Mouse (Mus musculus): ENCODE results near the gene Aldh16a1. TPM values are rescaled to one million over a fixed set of nuclear protein-coding genes. Genes with fewer than 3 reads are reported as not detected.
"Not testable (repeated sequence)": the region's sequence is repeated elsewhere in the genome, so short reads cannot be mapped to it uniquely, and the experiment has no call there.

Gene Aldh16a1
- total and polyA plus RNA-seq, 2 experiments = 33.3 to 162 TPM

DNA sequence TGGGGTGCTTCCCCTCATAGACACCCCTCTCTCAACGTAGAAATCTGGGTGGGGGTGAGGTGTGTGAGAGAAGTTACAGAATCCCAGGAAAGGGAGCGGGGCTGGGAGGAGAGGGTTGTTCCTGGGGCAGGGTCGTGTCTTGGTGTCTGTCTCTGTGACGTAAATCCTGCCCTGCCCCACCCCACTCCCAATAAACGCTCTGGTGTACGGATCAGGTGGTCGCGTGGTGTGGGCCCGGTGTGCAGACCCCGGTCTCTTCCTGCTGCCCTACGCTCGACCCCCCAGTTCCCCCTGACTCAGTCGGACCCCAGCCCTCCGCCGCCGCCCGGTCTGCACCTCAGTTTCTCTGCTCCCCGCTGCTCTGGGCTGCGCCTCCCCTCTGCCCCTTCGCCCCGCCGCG, 21.5 kb upstream of the Aldh16a1 start:
- no peak overlapping the region for H3K9ac ChIP-seq (ENCODE audit: low read depth, low read length)
- WGBS = 5% methylated on average over 23 of the region's 23 CpGs
- no peak overlapping the region for H3K4me3 ChIP-seq (ENCODE audit: insufficient read depth, low read depth, low read length)
- H3K27me3 ChIP-seq (ENCODE audit: control insufficient read depth, insufficient read depth, low read length) = peaks cover 30% of the 10 kb centered on the region
- no peak overlapping the region for H3K27ac ChIP-seq (replicated peaks; ENCODE audit: insufficient read depth, low read depth, low read length)
- no peak for DNase-seq (ENCODE audit: extremely low read depth, low read depth, low spot score)
- H3K79me2 ChIP-seq (ENCODE audit: control insufficient read depth, insufficient read depth, low read length) = no peaks in the 10 kb centered on the region
- TF ChIP-seq POLR2A (IDR thresholded peaks at IDR 0.05; ENCODE audit: extremely low read depth, insufficient read depth, low read length) (no peak), CTCF (IDR thresholded peaks at IDR 0.05; ENCODE audit: low read depth, low read length) (no peak)
- H3K4me1 ChIP-seq (ENCODE audit: control insufficient read depth, insufficient read depth, low read length) = no peaks in the 10 kb centered on the region
- H3K36me3 ChIP-seq (ENCODE audit: control insufficient read depth, insufficient read depth, low read length) = no peaks in the 10 kb centered on the region

DNA sequence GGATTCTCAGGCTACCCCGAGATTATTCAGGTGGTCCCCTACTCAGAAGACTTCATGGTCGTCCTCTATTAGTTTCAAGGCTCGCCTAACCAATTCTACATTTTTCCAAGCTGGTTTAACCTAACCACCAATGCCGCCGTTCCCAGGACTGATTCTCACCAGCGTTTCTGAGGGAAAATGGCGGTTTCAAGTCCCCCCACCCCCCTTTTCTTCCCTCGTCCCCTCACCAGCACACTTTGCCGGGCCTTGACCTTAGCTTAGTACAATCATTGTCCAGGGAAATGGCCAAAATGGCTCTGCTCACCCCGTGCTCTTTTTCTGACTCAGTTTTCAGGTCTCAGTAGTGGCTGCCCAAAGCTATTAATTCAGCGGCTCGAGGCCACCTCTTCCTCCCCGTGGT, 21.0 kb upstream of the Aldh16a1 start:
- no peak overlapping the region for H3K4me3 ChIP-seq (ENCODE audit: insufficient read depth, low read depth, low read length)
- peaks cover 28% of the 10 kb centered on the region for H3K27me3 ChIP-seq (ENCODE audit: control insufficient read depth, insufficient read depth, low read length)
- DNase-seq (ENCODE audit: extremely low read depth, low read depth, low spot score) = no peak
- H3K36me3 ChIP-seq (ENCODE audit: control insufficient read depth, insufficient read depth, low read length) = no peaks in the 10 kb centered on the region
- H3K79me2 ChIP-seq (ENCODE audit: control insufficient read depth, insufficient read depth, low read length) = no peaks in the 10 kb centered on the region
- H3K9ac ChIP-seq (ENCODE audit: low read depth, low read length) = no peak overlapping the region
- H3K4me1 ChIP-seq (ENCODE audit: control insufficient read depth, insufficient read depth, low read length) = no peaks in the 10 kb centered on the region
- no peak for TF ChIP-seq POLR2A (IDR thresholded peaks at IDR 0.05; ENCODE audit: extremely low read depth, insufficient read depth, low read length)
- no peak for TF ChIP-seq CTCF (IDR thresholded peaks at IDR 0.05; ENCODE audit: low read depth, low read length)
- 7% methylated on average over 13 of the region's 13 CpGs for WGBS
- no peak overlapping the region for H3K27ac ChIP-seq (replicated peaks; ENCODE audit: insufficient read depth, low read depth, low read length)

GRCm38 (mm10) chr7:45174567-45175280, 20.3 kb upstream of the Aldh16a1 start:
- no peak overlapping the region for H3K27ac ChIP-seq (replicated peaks; ENCODE audit: insufficient read depth, low read depth, low read length)
- no peaks in the 10 kb centered on the region for H3K4me1 ChIP-seq (ENCODE audit: control insufficient read depth, insufficient read depth, low read length)
- no peak for TF ChIP-seq POLR2A (IDR thresholded peaks at IDR 0.05; ENCODE audit: extremely low read depth, insufficient read depth, low read length)
- no peak for DNase-seq (ENCODE audit: extremely low read depth, low read depth, low spot score)
- H3K79me2 ChIP-seq (ENCODE audit: control insufficient read depth, insufficient read depth, low read length) = no peaks in the 10 kb centered on the region
- 10% methylated on average over 29 of the region's 29 CpGs for WGBS
- H3K27me3 ChIP-seq (ENCODE audit: control insufficient read depth, insufficient read depth, low read length) = peaks cover 30% of the 10 kb centered on the region
- H3K9ac ChIP-seq (ENCODE audit: low read depth, low read length) = no peak overlapping the region
- H3K4me3 ChIP-seq (ENCODE audit: insufficient read depth, low read depth, low read length) = no peak overlapping the region
- no peaks in the 10 kb centered on the region for H3K36me3 ChIP-seq (ENCODE audit: control insufficient read depth, insufficient read depth, low read length)

DNA sequence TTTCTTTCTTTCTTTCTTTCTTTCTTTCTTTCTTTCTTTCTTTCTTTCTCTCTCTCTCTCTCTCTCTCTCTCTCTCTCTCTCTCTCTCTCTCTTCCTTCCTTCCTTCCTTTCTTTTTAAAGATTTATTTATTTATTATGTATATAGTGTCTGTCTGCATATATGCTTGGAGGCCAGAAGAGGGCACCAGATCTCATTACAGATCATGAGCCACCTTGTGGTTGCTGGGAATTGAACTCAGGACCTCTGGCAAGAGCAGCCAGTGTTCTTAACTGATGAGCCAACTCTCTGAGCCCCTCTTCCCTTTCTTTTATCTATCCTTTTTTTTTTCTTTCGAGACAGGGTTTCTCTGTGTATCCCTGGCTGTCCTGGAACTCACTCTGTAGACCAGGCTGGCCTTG, 19.4 kb upstream of the Aldh16a1 start:
- not testable (repeated sequence) for DNase-seq (ENCODE audit: extremely low read depth, low read depth, low spot score); H3K27ac ChIP-seq (replicated peaks; ENCODE audit: insufficient read depth, low read depth, low read length); H3K4me1 ChIP-seq (ENCODE audit: control insufficient read depth, insufficient read depth, low read length); H3K9ac ChIP-seq (ENCODE audit: low read depth, low read length); H3K79me2 ChIP-seq (ENCODE audit: control insufficient read depth, insufficient read depth, low read length); H3K36me3 ChIP-seq (ENCODE audit: control insufficient read depth, insufficient read depth, low read length); H3K4me3 ChIP-seq (ENCODE audit: insufficient read depth, low read depth, low read length)
- 67% methylated on average over 1 of the region's 1 CpGs for WGBS
- peak; percentile 39; the same call in 1 of the 2 replicates for TF ChIP-seq CTCF (IDR thresholded peaks at IDR 0.05; ENCODE audit: low read depth, low read length)
- H3K27me3 ChIP-seq (ENCODE audit: control insufficient read depth, insufficient read depth, low read length) = peaks cover 33% of the 10 kb centered on the region

- Histone ChIP-seq H3K4me1 (ENCODE audit: control insufficient read depth, insufficient read depth, low read length) (no peaks in the 10 kb centered on the region), H3K79me2 (ENCODE audit: control insufficient read depth, insufficient read depth, low read length) (no peaks in the 10 kb centered on the region), H3K9ac (ENCODE audit: low read depth, low read length) (no peak overlapping the region), H3K36me3 (ENCODE audit: control insufficient read depth, insufficient read depth, low read length) (no peaks in the 10 kb centered on the region), H3K27me3 (ENCODE audit: control insufficient read depth, insufficient read depth, low read length) (peaks cover 41% of the 10 kb centered on the region), H3K27ac (replicated peaks; ENCODE audit: insufficient read depth, low read depth, low read length) (no peak overlapping the region), H3K4me3 (ENCODE audit: insufficient read depth, low read depth, low read length) (no peak overlapping the region)
- TF ChIP-seq POLR2A (IDR thresholded peaks at IDR 0.05; ENCODE audit: extremely low read depth, insufficient read depth, low read length) = no peak
- peak; percentile 47; the same call in 1 of the 2 replicates for TF ChIP-seq CTCF (IDR thresholded peaks at IDR 0.05; ENCODE audit: low read depth, low read length)
- no peak for DNase-seq (ENCODE audit: extremely low read depth, low read depth, low spot score)
- 59% methylated on average over 7 of the region's 7 CpGs for WGBS
Observed at GRCm38 (mm10) chr7:45172974-45173373, 18.6 kb upstream of the Aldh16a1 start.

- no peak overlapping the region for H3K27ac ChIP-seq (replicated peaks; ENCODE audit: insufficient read depth, low read depth, low read length)
- H3K9ac ChIP-seq (ENCODE audit: low read depth, low read length) = no peak overlapping the region
- no peak for TF ChIP-seq CTCF (IDR thresholded peaks at IDR 0.05; ENCODE audit: low read depth, low read length)
- no peak for TF ChIP-seq POLR2A (IDR thresholded peaks at IDR 0.05; ENCODE audit: extremely low read depth, insufficient read depth, low read length)
- H3K27me3 ChIP-seq (ENCODE audit: control insufficient read depth, insufficient read depth, low read length) = peaks cover 29% of the 10 kb centered on the region; the same call in 1 of the 2 replicates
- H3K79me2 ChIP-seq (ENCODE audit: control insufficient read depth, insufficient read depth, low read length) = no peaks in the 10 kb centered on the region
- no peaks in the 10 kb centered on the region for H3K4me1 ChIP-seq (ENCODE audit: control insufficient read depth, insufficient read depth, low read length)
- no peaks in the 10 kb centered on the region for H3K36me3 ChIP-seq (ENCODE audit: control insufficient read depth, insufficient read depth, low read length)
- no peak for DNase-seq (ENCODE audit: extremely low read depth, low read depth, low spot score)
- no peak overlapping the region for H3K4me3 ChIP-seq (ENCODE audit: insufficient read depth, low read depth, low read length)
- 92% methylated on average over 3 of the region's 3 CpGs for WGBS
Observed at GRCm38 (mm10) chr7:45169495-45169894, 15.1 kb upstream of the Aldh16a1 start.
